Mouse (Mus musculus): ENCODE results near the gene Parp11. TPM values are rescaled to one million over a fixed set of nuclear protein-coding genes. Genes with fewer than 3 reads are reported as not detected.

The Parp11 gene
- polyA plus RNA-seq, 1 experiment from 2014 or later = 19.8 TPM

GRCm38 (mm10) chr6:127463273-127464001, 16.8 kb downstream of the Parp11 start:
- Histone ChIP-seq H3K4me2 (no peak overlapping the region), H3K9me3 (replicated peaks) (no peaks in the 10 kb centered on the region), H3K4me1 (replicated peaks) (no peaks in the 10 kb centered on the region), H3K36me3 (peaks cover 3% of the 10 kb centered on the region; the same call in 1 of the 2 replicates), H3K27ac (ENCODE audit: poor library complexity, severe bottlenecking) (no peak overlapping the region), H3K27me3 (replicated peaks) (no peaks in the 10 kb centered on the region), H3K9ac (no peak overlapping the region), H3K4me3 (no peak overlapping the region)
- ATAC-seq (ENCODE audit: insufficient number of reproducible peaks, low FRiP score) = no peak
- WGBS = 62% methylated on average over 21 of the region's 21 CpGs

GRCm38 (mm10) chr6:127464523-127464922, 17.9 kb downstream of the Parp11 start:
- H3K27me3 ChIP-seq (replicated peaks) = no peaks in the 10 kb centered on the region
- no peaks in the 10 kb centered on the region for H3K4me1 ChIP-seq (replicated peaks)
- H3K9me3 ChIP-seq (replicated peaks) = no peaks in the 10 kb centered on the region
- H3K4me3 ChIP-seq = no peak overlapping the region
- 79% methylated on average over 7 of the region's 7 CpGs for WGBS
- H3K9ac ChIP-seq = no peak overlapping the region
- no peak overlapping the region for H3K4me2 ChIP-seq
- H3K36me3 ChIP-seq = peaks cover 11% of the 10 kb centered on the region
- H3K27ac ChIP-seq (ENCODE audit: poor library complexity, severe bottlenecking) = no peak overlapping the region
- ATAC-seq (ENCODE audit: insufficient number of reproducible peaks, low FRiP score) = no peak

- no peaks in the 10 kb centered on the region for H3K27me3 ChIP-seq (replicated peaks)
Observed at GRCm38 (mm10) chr6:127466749-127467310, 20.2 kb downstream of the Parp11 start.

GRCm38 (mm10) chr6:127472078-127472477, 25.4 kb downstream of the Parp11 start:
- no peak for ATAC-seq (ENCODE audit: insufficient number of reproducible peaks, low FRiP score)
- Histone ChIP-seq H3K4me3 (no peak overlapping the region), H3K4me2 (no peak overlapping the region), H3K9ac (no peak overlapping the region), H3K27me3 (replicated peaks) (no peaks in the 10 kb centered on the region), H3K9me3 (replicated peaks) (no peaks in the 10 kb centered on the region), H3K4me1 (replicated peaks) (no peaks in the 10 kb centered on the region), H3K27ac (ENCODE audit: poor library complexity, severe bottlenecking) (no peak overlapping the region), H3K36me3 (peaks cover 29% of the 10 kb centered on the region)
- 40% methylated on average over 4 of the region's 4 CpGs for WGBS

More at GRCm38 (mm10) chr6:127466749-127467310, 20.2 kb downstream of the Parp11 start:
- no peaks in the 10 kb centered on the region for H3K4me1 ChIP-seq (replicated peaks)
- peaks cover 19% of the 10 kb centered on the region for H3K36me3 ChIP-seq
- H3K27ac ChIP-seq (ENCODE audit: poor library complexity, severe bottlenecking) = no peak overlapping the region
- H3K4me2 ChIP-seq = no peak overlapping the region
- H3K9ac ChIP-seq = no peak overlapping the region
- H3K4me3 ChIP-seq = no peak overlapping the region
- 81% methylated on average over 4 of the region's 4 CpGs for WGBS
- H3K9me3 ChIP-seq (replicated peaks) = no peaks in the 10 kb centered on the region
- no peak for ATAC-seq (ENCODE audit: insufficient number of reproducible peaks, low FRiP score)

GRCm38 (mm10) chr6:127473961-127474360, 27.3 kb downstream of the Parp11 start:
- no peak for ATAC-seq (ENCODE audit: insufficient number of reproducible peaks, low FRiP score)
- H3K4me2 ChIP-seq = no peak overlapping the region
- no peak overlapping the region for H3K27ac ChIP-seq (ENCODE audit: poor library complexity, severe bottlenecking)
- 72% methylated on average over 8 of the region's 8 CpGs for WGBS
- no peak overlapping the region for H3K9ac ChIP-seq
- no peak overlapping the region for H3K4me3 ChIP-seq
- no peaks in the 10 kb centered on the region for H3K27me3 ChIP-seq (replicated peaks)
- H3K36me3 ChIP-seq = peaks cover 33% of the 10 kb centered on the region
- H3K4me1 ChIP-seq (replicated peaks) = no peaks in the 10 kb centered on the region
- H3K9me3 ChIP-seq (replicated peaks) = no peaks in the 10 kb centered on the region

GRCm38 (mm10) chr6:127475231-127475630, 28.6 kb downstream of the Parp11 start:
- H3K4me1 ChIP-seq (replicated peaks) = no peaks in the 10 kb centered on the region
- no peak overlapping the region for H3K4me2 ChIP-seq
- no peak overlapping the region for H3K4me3 ChIP-seq
- H3K9ac ChIP-seq = no peak overlapping the region
- ATAC-seq (ENCODE audit: insufficient number of reproducible peaks, low FRiP score) = no peak
- peaks cover 35% of the 10 kb centered on the region for H3K36me3 ChIP-seq
- no peak overlapping the region for H3K27ac ChIP-seq (ENCODE audit: poor library complexity, severe bottlenecking)
- WGBS = 79% methylated on average over 3 of the region's 3 CpGs
- no peaks in the 10 kb centered on the region for H3K27me3 ChIP-seq (replicated peaks)
- H3K9me3 ChIP-seq (replicated peaks) = peaks cover 3% of the 10 kb centered on the region; the same call in 1 of the 2 replicates

GRCm38 (mm10) chr6:127491046-127491445, 44.4 kb downstream of the Parp11 start:
- ATAC-seq (ENCODE audit: insufficient number of reproducible peaks, low FRiP score) = no peak
- no peak overlapping the region for H3K4me3 ChIP-seq

GRCm38 (mm10) chr6:127492561-127492960, 45.9 kb downstream of the Parp11 start:
- WGBS = 71% methylated on average over 4 of the region's 4 CpGs

More at GRCm38 (mm10) chr6:127491046-127491445, 44.4 kb downstream of the Parp11 start:
- Histone ChIP-seq H3K4me1 (replicated peaks) (peaks cover 4% of the 10 kb centered on the region; the same call in 1 of the 2 replicates), H3K27ac (ENCODE audit: poor library complexity, severe bottlenecking) (no peak overlapping the region), H3K27me3 (replicated peaks) (no peaks in the 10 kb centered on the region), H3K9ac (no peak overlapping the region), H3K36me3 (peaks cover 34% of the 10 kb centered on the region), H3K9me3 (replicated peaks) (no peaks in the 10 kb centered on the region), H3K4me2 (no peak overlapping the region)
- WGBS = 79% methylated on average over 6 of the region's 6 CpGs

GRCm38 (mm10) chr6:127493750-127494149, 47.1 kb downstream of the Parp11 start:
- ATAC-seq (ENCODE audit: insufficient number of reproducible peaks, low FRiP score) = no peak
- 82% methylated on average over 13 of the region's 13 CpGs for WGBS
- Histone ChIP-seq H3K27ac (ENCODE audit: poor library complexity, severe bottlenecking) (no peak overlapping the region), H3K9me3 (replicated peaks) (no peaks in the 10 kb centered on the region), H3K4me3 (no peak overlapping the region), H3K4me2 (no peak overlapping the region), H3K27me3 (replicated peaks) (no peaks in the 10 kb centered on the region), H3K9ac (no peak overlapping the region), H3K4me1 (replicated peaks) (peaks cover 4% of the 10 kb centered on the region; the same call in 1 of the 2 replicates), H3K36me3 (peaks cover 28% of the 10 kb centered on the region; the same call in 1 of the 2 replicates)

More at GRCm38 (mm10) chr6:127492561-127492960, 45.9 kb downstream of the Parp11 start:
- Histone ChIP-seq H3K4me3 (no peak overlapping the region), H3K9ac (no peak overlapping the region), H3K4me2 (no peak overlapping the region), H3K27me3 (replicated peaks) (no peaks in the 10 kb centered on the region), H3K27ac (ENCODE audit: poor library complexity, severe bottlenecking) (no peak overlapping the region), H3K9me3 (replicated peaks) (no peaks in the 10 kb centered on the region), H3K36me3 (peaks cover 28% of the 10 kb centered on the region; the same call in 1 of the 2 replicates), H3K4me1 (replicated peaks) (peaks cover 4% of the 10 kb centered on the region; the same call in 1 of the 2 replicates)
- ATAC-seq (ENCODE audit: insufficient number of reproducible peaks, low FRiP score) = no peak

GRCm38 (mm10) chr6:127494357-127494756, 47.7 kb downstream of the Parp11 start:
- 84% methylated on average over 9 of the region's 9 CpGs for WGBS
- Histone ChIP-seq H3K4me1 (replicated peaks) (peaks cover 4% of the 10 kb centered on the region; the same call in 1 of the 2 replicates), H3K27ac (ENCODE audit: poor library complexity, severe bottlenecking) (no peak overlapping the region), H3K27me3 (replicated peaks) (no peaks in the 10 kb centered on the region), H3K9ac (no peak overlapping the region), H3K4me3 (no peak overlapping the region), H3K36me3 (peaks cover 28% of the 10 kb centered on the region; the same call in 1 of the 2 replicates), H3K9me3 (replicated peaks) (no peaks in the 10 kb centered on the region), H3K4me2 (no peak overlapping the region)
- ATAC-seq (ENCODE audit: insufficient number of reproducible peaks, low FRiP score) = no peak

GRCm38 (mm10) chr6:127495251-127495650, 48.6 kb downstream of the Parp11 start:
- ATAC-seq (ENCODE audit: insufficient number of reproducible peaks, low FRiP score) = no peak

More at GRCm38 (mm10) chr6:127495251-127495650, 48.6 kb downstream of the Parp11 start:
- H3K9me3 ChIP-seq (replicated peaks) = no peaks in the 10 kb centered on the region
- H3K4me1 ChIP-seq (replicated peaks) = peaks cover 4% of the 10 kb centered on the region; the same call in 1 of the 2 replicates
- H3K27ac ChIP-seq (ENCODE audit: poor library complexity, severe bottlenecking) = no peak overlapping the region
- H3K9ac ChIP-seq = no peak overlapping the region
- 83% methylated on average over 2 of the region's 2 CpGs for WGBS
- peaks cover 22% of the 10 kb centered on the region; the same call in 1 of the 2 replicates for H3K36me3 ChIP-seq
- H3K27me3 ChIP-seq (replicated peaks) = no peaks in the 10 kb centered on the region
- no peak overlapping the region for H3K4me3 ChIP-seq
- H3K4me2 ChIP-seq = no peak overlapping the region

All from heart, embryonic 12.5 days (tissue).